Mouse (Mus musculus): ENCODE data around the gene Junb.

DNA sequence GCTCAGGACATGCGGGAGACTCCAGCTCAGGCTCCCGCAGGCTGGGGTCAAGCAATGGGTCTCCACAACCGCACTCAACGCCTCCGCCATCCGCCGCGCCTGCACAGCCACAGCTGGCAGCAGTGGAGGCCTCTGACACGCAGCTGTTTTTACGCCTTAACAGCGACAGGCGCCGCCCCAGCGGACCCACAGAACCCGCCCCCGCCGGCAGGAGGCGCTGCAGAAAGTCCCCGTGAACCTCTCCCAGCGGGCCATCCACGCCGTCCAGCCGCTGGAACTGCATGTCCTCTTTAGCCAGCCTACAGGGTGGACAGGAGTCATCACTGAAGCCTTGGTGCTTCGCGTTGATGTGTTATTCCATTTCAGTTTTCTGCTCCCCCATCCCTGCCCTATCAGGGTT is 29.2 kb upstream of the Junb start:
- TF ChIP-seq CTCF (conservative IDR thresholded peaks at IDR 0.05; ENCODE audit: low read length) (peak; percentile 62), NANOG (IDR thresholded peaks at IDR 0.05; ENCODE audit: borderline replicate concordance, low read length) (no peak)

Measured in E14TG2a.4 (cell line).